Mouse (Mus musculus) testis, postnatal 10 days (tissue): ENCODE data around the gene Gm11554.
"Not testable (repeated sequence)": the region's sequence is repeated elsewhere in the genome, so short reads cannot be mapped to it uniquely, and the experiment has no call there.

Source experiments
- DNase-seq: peaks from one replicate; pipeline ENCODE4 v3.0.0; 2021; ENCODE audit warnings: low spot score

Gene Gm11554

GRCm38 (mm10) chr11:99804346-99804745 is at the start of gene Gm11554:
TSS of gene Gm11554 (minus strand) at chr11:99804446.
- not testable (repeated sequence) for DNase-seq

DNA sequence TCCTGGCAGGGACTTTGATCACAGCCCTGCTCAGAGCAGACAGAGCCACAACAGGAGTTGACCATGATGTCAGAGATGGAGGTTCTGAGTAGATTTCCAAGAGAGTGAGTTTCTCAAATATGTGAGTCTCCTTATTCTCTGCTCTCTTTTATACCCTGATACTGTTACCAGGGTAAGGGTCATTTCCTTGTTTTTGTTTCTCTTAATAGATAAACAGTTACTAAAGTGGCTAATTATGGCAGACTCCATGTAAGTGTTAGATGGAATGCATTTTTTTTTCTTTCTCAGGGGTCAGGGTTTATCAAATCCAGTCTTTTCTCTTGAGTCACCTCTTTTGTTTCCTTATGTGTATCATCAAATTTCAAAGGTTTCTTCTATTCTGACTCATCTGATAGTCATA is 47.3 kb upstream of the Gm11554 start, which contains the start of gene Krtap4-16:
Krtap4-16 (minus strand) TSS at position 101 of the 400 bp plus-strand sequence.
- DNase-seq = no peak

- no peak for DNase-seq
Measured at GRCm38 (mm10) chr11:99846746-99847145, 42.5 kb upstream of the Gm11554 start.

GRCm38 (mm10) chr11:99842185-99842584 is 37.9 kb upstream of the Gm11554 start:
- DNase-seq = no peak

DNA sequence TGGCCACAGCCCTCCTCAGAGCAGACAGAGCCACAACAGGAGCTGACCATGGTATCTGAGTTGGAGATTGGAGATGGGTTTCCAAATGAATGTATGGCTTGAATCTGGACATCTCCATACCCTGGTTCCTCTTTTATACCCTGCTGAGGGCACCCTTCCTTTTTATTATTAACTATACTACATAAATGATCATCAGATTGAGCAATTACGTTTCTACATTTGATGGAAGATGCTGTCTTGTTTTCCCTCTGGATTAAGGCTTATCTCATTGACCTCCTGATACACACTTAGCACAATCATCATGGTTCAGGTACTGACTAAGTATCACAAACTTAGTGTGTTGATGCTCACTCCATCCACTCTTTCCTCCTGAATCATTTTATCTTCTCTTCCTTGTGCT is 33.7 kb upstream of the Gm11554 start, which contains the start of gene 2300003K06Rik:
2300003K06Rik (minus strand) TSS at position 101 of the 400 bp plus-strand sequence.
- DNase-seq = no peak

- DNase-seq = not testable (repeated sequence)
Measured at GRCm38 (mm10) chr11:99815566-99815965, 11.3 kb upstream of the Gm11554 start, which contains the start of gene Gm11564. TSS of gene Gm11564 (minus strand) at chr11:99815666.

DNA sequence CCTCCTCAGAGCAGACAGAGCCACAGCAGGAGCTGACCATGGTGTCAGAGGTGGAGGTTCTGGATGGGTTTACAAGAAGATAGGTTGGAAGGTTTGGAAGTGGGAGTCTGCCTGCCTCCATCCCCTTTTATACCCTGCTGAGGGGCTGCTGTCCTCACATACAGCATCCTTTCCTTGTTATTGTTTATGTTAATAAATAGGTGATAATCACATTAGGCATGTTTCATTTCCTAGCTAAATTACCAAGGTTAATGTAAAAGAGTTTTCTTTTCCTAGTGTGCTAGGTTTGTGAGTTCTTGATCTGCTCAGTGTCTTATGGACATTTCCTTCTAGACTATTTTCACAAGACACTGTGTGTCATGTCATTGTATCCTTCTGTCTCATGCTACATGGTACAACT is 5.5 kb upstream of the Gm11554 start, which contains the start of gene Krtap4-13:
Krtap4-13 (minus strand) TSS at position 101 of the 400 bp plus-strand sequence.
- not testable (repeated sequence) for DNase-seq

DNA sequence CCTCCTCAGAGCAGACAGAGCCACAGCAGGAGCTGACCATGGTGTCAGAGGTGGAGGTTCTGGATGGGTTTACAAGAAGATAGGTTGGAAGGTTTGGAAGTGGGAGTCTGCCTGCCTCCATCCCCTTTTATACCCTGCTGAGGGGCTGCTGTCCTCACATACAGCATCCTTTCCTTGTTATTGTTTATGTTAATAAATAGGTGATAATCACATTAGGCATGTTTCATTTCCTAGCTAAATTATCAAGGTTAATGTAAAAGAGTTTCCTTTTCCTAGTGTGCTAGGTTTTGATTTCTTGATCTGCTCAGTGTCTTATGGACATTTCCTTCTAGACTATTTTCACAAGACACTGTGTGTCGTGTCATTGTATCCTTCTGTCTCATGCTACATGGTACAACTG is 5.4 kb downstream of the Gm11554 start, which contains the start of gene Gm11569:
Gm11569 (minus strand) TSS at position 101 of the 400 bp plus-strand sequence.
- DNase-seq = not testable (repeated sequence)

- no peak for DNase-seq
Measured at GRCm38 (mm10) chr11:99793367-99793766, 10.9 kb downstream of the Gm11554 start, which contains the start of gene Gm11596. TSS of gene Gm11596 (minus strand) at chr11:99793467.

- DNase-seq = not testable (repeated sequence)
Measured at GRCm38 (mm10) chr11:99784900-99785299, 19.3 kb downstream of the Gm11554 start, which contains the start of gene Krtap4-9. TSS of gene Krtap4-9 (plus strand) at chr11:99785200.

GRCm38 (mm10) chr11:99780604-99781003 is 23.6 kb downstream of the Gm11554 start, which contains the start of gene Krtap4-8:
TSS of gene Krtap4-8 (minus strand) at chr11:99780704.
- no peak for DNase-seq

- DNase-seq = no peak
Measured at GRCm38 (mm10) chr11:99778401-99778800, 25.8 kb downstream of the Gm11554 start.

DNA sequence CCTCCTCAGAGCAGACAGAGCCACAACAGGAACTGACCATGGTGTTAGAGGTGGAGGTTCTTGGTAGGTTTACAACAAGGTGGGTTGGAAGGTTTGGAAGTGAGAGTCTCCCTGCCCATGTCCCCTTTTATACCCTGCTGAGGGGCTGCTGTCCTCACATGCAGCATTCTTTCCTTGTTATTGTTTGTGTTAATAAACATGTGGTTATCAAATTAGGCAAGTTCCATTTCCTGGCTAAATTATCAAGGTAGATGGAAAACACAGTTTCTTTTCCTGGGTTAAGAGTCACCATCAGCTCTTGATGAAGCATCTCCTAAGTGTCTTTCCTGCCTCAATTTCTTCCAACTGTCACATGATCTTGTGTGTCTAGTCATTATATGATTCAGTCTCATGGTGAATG is 31.4 kb downstream of the Gm11554 start, which contains the start of gene Gm11595:
Gm11595 (minus strand) TSS at position 101 of the 400 bp plus-strand sequence.
- not testable (repeated sequence) for DNase-seq

DNA sequence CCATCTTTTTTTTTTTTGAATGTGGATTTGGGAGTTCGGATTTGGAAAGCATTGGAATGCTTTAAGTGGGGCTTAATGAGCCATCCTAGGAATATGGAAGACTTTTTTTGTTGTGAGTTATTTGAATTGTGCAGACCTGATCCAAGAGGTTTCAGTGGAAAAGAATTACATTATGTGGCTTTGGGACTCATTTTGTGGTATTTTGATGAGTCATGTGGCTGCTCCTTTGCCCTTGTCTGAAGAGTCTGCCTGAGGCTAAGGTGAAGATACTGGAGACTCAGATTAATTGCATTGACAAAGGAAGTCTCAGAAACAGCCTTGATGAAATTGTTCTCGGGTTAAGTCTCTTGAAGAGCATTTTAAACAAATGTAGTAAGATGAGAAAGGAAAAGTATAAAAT is 35.8 kb downstream of the Gm11554 start:
- no peak for DNase-seq

DNA sequence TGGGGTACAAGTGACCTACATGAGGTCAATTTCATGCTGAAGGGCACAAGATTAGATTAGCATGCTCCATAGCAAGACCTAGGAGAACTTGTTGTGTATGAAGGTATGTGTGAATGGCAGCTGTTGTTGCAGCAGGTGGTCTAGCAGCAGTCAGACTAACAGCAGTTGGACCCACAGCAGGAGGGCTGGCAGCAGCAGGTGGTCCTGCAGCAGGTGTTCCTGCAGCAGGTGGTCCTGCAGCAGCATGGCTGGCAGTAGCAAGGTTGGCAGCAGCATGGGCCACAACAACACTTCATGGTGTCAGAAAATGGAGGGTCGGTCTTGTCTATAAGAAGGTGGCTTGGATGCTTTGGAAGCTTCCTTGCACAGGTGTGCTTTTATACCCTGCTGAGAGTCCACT is 45.4 kb downstream of the Gm11554 start:
- DNase-seq = no peak
